Mouse (Mus musculus) embryonic fibroblast, embryonic 13.5 days (primary cell): Measurements from ENCODE around the gene Olfr469.
A peak's percentile ranks its signal among the peaks of the same experiment; 100 is the strongest.

Experiments
- CTCF ChIP-seq: IDR thresholded peaks from 2 replicates; pipeline ENCODE4 v1.5.1; 2011; ENCODE audit warnings: mild to moderate bottlenecking, control low read depth, low read length, moderate library complexity, borderline replicate concordance; ENCODE audit not compliant: insufficient read depth
- POLR2A ChIP-seq: IDR thresholded peaks from 2 replicates; pipeline ENCODE4 v1.6.1; 2011; ENCODE audit warnings: low read depth, mild to moderate bottlenecking, control low read depth, low read length, moderate library complexity

DNA sequence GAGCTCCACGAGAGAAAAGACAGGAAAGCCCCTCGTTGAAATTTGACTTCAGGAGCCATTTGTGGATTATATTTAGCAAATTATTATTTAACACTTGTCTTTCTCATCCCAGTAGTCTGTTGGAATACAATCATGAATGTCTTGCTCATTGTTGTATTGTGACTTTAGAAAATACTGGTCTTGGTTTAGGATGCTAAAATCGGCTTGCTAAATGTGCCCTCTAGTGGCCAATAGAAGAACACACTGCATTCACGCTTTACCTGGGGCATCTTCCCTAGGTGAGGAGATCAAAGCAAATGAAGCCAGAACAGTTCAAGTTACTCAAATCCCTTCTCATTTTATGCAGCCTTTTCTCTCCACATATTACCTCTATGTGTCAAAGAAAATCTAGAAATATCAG is 45.7 kb downstream of the Olfr469 start:
- TF ChIP-seq CTCF (0 out of 2 replicates have a peak, but pooled peaks have one; percentile 15), POLR2A (no peak)
